Mouse (Mus musculus): ENCODE measurements around the gene Olfr725. TPM values are rescaled to one million over a fixed set of nuclear protein-coding genes. Genes with fewer than 3 reads are reported as not detected.

Gene Olfr725
- polyA plus RNA-seq, 1 experiment from 2014 or later: not detected

Other genes with a start within 250 kb of the Olfr725 start
- not detected in 2 replicates for gene Olfr722, start 138.4 kb downstream of the Olfr725 start, polyA plus RNA-seq (2014; fragmentation: Nextera tagmentation; extraction: Ambion mirVana)
- not detected in 2 replicates for gene Olfr723, start 108.6 kb downstream of the Olfr725 start, polyA plus RNA-seq (2014; fragmentation: Nextera tagmentation; extraction: Ambion mirVana)
- not detected in 2 replicates for gene Olfr724, start 77.1 kb downstream of the Olfr725 start, polyA plus RNA-seq (2014; fragmentation: Nextera tagmentation; extraction: Ambion mirVana)
- not detected in 2 replicates for gene Olfr726, start 50.6 kb upstream of the Olfr725 start, polyA plus RNA-seq (2014; fragmentation: Nextera tagmentation; extraction: Ambion mirVana)
- not detected in 2 replicates for gene Olfr727, start 82.8 kb upstream of the Olfr725 start, polyA plus RNA-seq (2014; fragmentation: Nextera tagmentation; extraction: Ambion mirVana)
- not detected in 2 replicates for gene Olfr728, start 102.3 kb upstream of the Olfr725 start, polyA plus RNA-seq (2014; fragmentation: Nextera tagmentation; extraction: Ambion mirVana)
- gene Olfr729, start 112.5 kb upstream of the Olfr725 start, polyA plus RNA-seq (2014; fragmentation: Nextera tagmentation; extraction: Ambion mirVana): not detected in 2 replicates
- gene Olfr730, start 147.8 kb upstream of the Olfr725 start, polyA plus RNA-seq (2014; fragmentation: Nextera tagmentation; extraction: Ambion mirVana): not detected in 2 replicates
- gene Olfr731, start 201.5 kb upstream of the Olfr725 start, polyA plus RNA-seq (2014; fragmentation: Nextera tagmentation; extraction: Ambion mirVana): not detected in 2 replicates
- gene Olfr732, start 243.8 kb upstream of the Olfr725 start, polyA plus RNA-seq (2014; fragmentation: Nextera tagmentation; extraction: Ambion mirVana): not detected in 2 replicates

Measured in midbrain, embryonic 11.5 days (tissue).